Mouse (Mus musculus) large intestine, adult 2 months (tissue): ENCODE results near the gene Cryzl2. TPM values are rescaled to one million over a fixed set of nuclear protein-coding genes. Genes with fewer than 3 reads are reported as not detected.

Experiments
- DNase-seq: peaks from one replicate; pipeline ENCODE4 v3.0.0-alpha.2; 2012; ENCODE audit warnings: low read depth, low spot score
- WGBS: fragments of 180-500 bp; shearing (Covaris S2); methylation state at CpG from one replicate; pipeline ENCODE4 v1.1.7; 2018; 5-methylcytosine and 5-hydroxymethylcytosine counted together
- polyA plus RNA-seq: library from polyadenylated mRNA; depleted of rRNA; stranded (reverse); fragments of >200 nt; gene quantifications from 2 replicates; pipeline ENCODE4 v1.2.3, GENCODE M21; 2012

Gene Cryzl2
- polyA plus RNA-seq, 1 experiment: 4.9 TPM

DNA sequence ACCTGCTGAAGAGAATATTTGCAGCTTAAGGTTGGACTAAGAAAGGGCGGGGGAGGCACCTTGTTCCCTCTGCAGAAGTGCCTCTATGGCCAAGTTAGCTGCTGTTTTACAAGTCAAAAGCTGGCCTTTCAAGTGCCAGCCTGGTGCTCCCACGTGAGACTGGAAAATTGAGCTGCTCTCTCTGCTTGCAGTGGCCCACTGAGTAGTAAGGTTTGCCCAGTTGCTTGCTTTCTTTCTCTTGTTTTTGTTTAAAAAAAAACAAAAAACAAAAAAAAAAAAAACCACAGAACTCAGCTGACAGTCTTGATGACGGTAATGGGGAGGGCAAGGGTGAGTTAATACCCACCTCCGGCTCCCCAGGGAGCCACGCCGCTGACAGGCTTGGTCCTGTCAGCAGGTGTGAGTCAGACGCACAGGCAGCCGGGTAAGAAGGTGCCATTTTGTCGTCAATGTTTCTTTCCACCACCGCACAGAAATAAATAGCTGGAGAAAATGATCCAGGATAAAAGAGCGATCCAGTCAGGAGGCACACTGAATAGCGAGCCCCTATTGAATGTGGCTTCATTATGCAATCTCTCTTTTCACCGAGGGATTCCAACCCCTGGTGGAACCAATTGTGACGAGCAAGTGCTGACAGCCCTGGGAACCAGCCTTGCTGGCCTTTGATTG lies 18.3 kb upstream of the Cryzl2 start:
- WGBS: 34% methylated on average over 14 of the region's 14 CpGs

DNA sequence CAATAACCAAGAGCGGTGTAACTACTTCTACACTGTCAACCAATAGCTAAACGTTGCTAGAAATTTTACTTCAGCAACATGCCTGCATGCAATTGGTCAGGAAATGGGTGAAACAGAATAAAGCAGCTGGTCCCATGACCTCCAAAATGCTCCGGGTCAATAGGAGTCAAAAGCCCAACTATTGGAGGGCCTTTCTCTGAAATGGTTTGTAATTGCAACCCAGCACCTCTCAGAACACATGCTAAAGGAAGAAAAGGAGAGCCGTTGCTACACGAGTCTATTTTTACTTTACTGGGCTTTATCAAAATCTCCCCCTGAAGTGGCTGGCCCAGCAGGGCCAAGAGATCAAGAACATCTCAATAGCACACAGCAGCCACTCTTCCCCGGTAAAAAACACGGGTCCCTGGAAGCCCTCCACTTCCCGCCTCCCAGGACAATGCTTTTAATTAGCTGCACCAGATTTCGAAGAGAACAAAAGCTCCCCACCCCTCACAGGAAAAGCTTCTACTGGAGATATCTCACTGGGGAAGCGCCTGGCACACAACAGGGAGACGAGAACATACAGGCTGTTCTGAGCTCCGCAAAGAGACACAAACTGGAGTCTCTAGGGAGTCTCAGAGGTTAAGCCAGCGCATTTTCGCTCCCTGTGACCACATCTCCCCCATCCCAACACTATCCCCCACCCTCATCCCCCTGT lies 15.2 kb upstream of the Cryzl2 start:
- DNase-seq: no peak
- WGBS: 54% methylated on average over 14 of the region's 14 CpGs

More for the DNA sequence above, 18.3 kb upstream of the Cryzl2 start:
- no peak for DNase-seq

DNA sequence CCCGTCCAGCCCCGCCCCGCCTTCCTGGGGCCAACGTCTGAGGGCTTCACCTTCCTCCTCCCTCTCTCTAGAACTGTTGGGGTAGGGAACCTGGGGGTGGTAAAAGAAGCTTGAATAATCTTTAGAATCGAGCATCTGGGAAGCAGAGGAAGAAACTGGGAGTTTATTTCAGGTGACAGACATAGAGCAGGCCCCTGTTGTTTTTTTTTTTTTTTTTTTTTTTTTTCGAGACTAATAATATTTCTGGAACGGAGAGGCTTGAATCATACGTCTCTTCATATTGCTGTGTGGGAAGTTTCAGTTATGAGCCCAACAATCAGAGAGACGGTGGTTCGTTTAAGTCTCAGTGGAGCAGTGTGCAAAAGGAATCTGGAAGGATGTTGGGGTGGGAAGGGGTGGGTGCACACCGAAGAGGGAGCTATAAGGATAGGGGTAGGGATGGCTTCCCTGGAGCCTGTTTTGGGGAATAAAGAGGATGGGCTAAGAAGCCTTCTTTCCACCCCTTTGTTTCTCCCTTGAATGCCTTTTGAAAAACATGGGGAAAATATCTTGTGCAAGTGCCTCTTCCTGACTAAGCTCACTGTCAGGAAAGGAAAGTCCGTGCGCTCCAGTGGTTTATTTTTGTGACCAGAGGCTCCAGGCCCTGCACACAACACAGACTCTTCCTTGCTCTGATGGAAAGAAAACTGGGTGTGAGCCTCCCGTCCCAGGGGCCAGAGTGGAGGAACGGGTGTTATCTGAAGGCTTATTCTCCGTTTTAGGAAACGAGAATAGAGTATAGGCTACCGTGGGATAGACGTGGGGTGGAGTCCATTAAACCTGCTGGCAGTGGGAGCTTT lies 14.4 kb upstream of the Cryzl2 start:
- WGBS: 43% methylated on average over 19 of the region's 19 CpGs

DNA sequence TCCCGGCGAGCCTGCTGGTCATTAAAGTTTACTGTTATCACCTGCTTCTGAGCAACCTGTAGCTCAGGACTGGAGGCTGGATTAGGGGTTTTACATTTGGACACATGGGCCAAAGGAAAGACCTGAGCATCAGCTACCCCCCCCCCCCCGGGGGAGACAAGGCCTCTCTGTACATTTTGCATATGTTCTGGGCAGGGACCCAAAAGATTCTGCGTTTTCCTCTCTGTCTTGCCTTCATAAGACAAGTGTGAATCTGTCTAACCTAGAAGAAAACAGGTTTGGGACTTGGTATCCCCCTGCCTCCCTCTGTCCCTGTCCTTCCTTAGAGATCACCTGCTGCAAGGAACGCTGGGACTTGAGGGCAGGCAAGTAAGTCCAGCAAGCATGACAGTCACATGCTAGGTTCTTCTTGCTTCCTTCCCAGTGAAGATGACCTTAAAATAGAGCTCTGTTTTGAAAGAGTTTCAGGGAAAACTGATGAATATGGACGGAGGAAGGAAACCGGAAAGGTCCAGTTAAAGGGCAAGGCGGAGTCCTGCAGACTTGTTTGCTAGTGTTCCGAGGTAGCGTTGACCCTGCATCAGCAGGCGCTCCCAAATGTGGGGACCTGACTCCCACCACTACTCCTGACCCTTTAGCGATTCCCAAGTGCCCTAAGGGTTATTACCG lies 13.6 kb upstream of the Cryzl2 start:
- no peak for DNase-seq
- 67% methylated on average over 13 of the region's 13 CpGs for WGBS

More for the DNA sequence above, 14.4 kb upstream of the Cryzl2 start:
- DNase-seq: no peak

DNA sequence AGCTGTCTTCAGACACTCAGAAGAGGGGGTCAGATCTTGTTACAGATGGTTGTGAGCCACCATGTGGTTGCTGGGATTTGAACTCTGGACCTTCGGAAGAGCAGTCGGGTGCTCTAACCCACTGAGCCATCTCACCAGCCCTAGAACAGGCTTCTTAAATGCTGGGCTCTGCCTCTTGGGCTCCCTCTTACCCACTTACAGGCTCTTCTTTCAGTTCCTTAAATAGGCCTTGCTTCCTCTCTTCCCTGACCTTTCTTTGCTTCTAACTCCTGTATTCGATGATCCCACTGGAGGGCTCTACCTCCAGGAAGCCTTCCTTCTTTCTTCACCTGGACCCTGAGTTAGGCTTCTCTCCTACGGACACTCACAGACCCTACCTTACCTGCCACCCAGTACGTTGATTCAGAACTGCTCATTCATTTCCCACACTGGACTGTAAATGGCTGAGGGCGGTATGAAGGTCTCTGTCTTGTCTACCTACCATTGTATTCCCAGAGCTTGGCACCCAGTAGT lies 12.9 kb upstream of the Cryzl2 start:
- DNase-seq: no peak
- WGBS: 90% methylated on average over 6 of the region's 6 CpGs

DNA sequence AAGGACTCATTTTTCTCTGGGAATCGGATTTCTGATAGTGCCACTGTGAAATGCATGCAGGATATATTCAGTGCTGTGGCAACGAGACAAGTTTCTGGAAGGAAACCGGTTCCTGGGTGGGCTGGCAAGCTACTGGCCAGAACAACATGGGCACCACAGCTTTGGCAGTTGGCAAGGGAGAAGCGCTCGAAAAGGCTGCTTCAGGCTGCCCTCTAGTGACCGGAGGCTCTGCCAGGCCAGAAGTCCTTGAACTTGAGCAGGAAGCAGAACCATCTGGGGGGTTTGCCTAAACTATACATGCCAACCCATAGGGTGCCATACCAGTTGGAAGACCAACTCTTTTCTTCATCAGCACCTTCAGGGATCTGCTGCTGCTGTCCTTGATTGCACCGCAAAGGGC lies 12.1 kb upstream of the Cryzl2 start:
- DNase-seq: peak; percentile 22
- WGBS: 56% methylated on average over 7 of the region's 7 CpGs

DNA sequence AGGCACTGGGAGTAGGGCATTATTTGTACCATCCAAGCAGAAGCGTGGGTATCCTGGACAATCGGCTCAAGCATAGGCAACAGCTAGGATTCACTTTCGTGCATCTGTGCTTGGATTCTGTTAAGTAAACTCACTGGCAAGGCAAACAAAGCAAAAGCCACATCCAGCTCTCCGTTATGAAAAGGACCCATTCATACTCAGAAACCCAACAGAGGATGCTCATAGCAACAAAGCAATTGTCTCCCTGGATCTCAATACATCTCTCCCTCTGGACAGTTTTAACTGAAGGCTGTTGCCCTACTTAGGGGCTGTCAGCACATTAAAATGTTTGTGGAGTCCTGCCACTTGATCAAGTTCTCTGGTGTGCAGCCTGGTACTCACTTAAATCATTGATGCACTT lies 11.2 kb upstream of the Cryzl2 start:
- DNase-seq: no peak
- 47% methylated on average over 4 of the region's 4 CpGs for WGBS

DNA sequence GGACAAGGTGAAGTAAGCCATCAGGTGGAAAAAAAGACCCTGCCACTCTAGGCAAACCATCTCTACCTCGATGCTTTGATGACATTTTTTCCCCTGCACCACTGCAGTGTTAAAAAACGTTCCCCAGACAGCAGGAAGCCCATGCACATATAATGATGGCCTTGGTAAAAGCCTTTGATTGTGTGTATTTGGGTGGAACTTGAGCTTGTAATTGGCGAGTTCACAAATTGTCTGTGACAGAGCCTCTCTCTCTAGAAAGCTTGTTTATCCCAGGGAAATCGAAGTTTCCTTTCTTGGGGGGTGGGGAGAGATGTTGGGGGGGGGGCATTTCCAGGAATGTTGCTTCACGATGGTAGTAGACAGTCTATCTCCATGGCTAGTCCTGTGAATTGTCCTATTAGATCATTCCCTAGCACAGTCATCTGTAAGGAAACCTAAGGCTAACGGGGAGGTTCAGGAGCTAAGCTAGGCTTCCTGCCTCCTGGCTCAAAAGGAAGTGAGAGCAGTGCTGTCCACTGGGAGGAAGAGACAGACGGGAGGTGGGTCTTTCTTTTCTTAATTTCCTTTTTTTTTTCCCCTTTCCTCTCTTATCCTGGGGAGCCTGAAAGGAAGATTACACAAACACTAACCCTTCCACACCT lies 10.1 kb upstream of the Cryzl2 start:
- DNase-seq: no peak
- WGBS: 37% methylated on average over 7 of the region's 7 CpGs

DNA sequence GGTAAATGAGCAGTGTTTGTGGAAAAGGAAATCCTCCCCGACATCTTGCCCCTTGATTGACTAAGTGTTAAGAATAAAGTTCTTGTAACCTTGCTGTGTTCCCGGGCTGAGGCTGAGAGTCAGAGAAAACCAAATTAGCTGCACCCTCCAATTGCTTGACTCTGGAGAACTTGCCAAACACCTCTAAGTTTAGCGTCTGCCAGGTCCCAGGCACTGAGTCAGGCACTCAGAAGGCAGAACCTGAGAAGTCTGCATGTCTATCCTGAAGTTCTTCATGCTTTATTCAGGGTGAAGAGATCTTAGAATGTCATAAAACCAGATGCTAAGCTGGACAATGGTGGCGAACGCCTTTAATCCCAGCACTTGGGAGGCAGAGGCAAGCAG lies 9.6 kb upstream of the Cryzl2 start:
- 71% methylated on average over 5 of the region's 5 CpGs for WGBS
- DNase-seq: no peak

DNA sequence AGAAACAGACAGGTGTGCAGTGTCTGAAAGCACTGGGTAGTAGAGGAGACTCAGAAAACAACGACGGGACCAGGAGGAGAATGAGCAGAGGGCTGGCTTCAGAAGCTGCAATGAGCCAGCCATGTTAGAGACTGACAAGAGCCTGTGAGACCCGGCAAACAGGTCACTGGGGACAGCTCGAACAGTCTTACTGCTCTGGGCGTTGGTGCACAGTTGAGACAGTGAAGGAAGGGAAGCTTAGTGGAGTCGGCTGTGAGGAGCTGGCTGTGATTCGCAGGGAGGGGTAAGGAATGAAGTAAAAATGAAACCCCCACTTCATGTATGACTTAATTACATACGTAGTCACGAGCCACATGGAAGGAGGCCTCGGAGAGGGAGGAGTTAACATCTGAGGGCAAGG lies 8.8 kb upstream of the Cryzl2 start:
- no peak for DNase-seq
- 33% methylated on average over 10 of the region's 10 CpGs for WGBS

DNA sequence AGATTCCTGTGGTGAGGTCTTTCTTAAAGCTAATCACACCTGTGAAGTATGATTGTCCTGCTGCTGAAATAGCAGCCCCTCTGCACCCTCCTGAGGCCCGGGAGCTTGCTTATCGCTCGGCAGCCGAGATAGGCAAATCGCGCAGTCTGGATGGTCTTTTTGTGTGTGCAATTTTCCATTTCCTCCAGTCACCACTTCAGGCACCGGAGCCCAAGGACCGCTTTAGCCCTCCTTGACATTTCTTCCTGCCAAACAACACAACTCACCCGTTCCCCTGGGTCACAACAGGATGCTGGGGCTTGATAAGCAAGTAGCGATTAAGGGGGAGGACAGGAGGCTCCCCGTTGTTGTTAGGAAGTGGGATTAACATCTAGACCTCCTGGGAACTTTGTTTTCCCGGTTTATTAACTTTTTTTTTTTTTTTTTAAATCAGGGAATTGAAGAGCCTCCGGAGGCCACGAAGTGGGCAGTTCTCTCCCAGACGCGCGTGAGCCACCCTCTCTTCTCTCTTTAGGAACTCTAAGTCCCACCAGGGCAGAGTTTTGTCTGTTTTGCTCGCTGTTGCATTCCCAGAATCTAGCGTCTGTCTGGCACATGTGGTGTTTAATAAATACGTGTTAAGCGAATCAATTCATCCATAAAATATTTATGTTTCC lies 8.3 kb upstream of the Cryzl2 start:
- 45% methylated on average over 21 of the region's 21 CpGs for WGBS
- no peak for DNase-seq

DNA sequence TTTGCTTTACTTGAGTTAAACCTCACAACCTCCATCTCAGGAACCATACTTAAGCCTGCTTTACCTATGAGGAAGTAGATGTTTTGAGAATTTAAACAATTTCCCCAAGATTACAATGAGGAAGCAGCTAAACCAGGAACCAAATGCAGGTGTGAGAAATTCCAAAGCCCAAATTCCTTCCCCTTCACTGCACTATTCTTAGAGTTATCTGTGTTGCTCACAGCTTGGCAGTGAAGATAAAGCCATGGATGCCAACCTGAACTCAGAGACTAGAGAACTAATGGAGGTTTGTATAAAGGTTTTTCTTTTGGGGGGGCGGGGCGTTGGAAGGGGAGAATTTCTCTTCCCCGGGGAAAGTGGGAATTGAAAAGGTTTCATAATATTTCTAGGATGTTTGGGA lies 6.1 kb upstream of the Cryzl2 start:
- no peak for DNase-seq
- 83% methylated on average over 3 of the region's 3 CpGs for WGBS

DNA sequence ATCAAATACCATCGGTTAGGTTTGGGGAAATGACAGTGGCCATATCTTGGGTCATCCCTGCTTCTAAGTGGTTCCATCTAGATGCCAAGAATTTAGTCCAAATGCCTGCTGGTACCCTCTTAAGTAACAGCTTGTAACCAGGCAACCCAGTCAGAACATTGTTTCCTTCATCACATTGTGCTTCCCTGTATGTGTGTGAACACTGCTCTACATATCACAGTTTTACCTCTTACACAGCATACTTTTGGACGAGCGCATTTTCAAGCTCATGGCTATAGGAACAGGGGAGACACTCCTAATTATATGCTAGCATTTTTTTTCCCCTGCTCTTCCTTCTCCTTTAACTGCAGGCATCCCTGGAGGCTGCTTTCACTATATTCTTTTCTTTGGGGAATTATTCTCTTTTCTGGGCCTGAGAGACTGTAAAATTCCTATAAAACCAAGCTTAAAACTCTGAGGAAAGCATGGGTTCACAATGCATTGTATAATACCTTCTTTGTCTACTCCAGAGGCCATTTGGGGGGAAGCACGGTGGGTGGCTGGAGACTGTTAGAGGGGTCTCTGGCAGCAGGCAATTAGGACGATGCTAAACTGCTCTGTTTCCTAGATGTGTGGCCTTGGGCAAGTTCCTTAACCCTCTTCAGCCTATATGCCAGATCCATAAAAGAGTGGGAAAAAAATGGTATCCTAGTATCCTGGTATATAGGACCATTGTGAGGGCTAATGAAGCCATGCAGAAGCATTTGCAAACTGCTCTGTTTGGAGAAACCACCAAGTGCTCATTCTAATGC lies 5.4 kb upstream of the Cryzl2 start:
- 82% methylated on average over 5 of the region's 5 CpGs for WGBS
- DNase-seq: no peak

DNA sequence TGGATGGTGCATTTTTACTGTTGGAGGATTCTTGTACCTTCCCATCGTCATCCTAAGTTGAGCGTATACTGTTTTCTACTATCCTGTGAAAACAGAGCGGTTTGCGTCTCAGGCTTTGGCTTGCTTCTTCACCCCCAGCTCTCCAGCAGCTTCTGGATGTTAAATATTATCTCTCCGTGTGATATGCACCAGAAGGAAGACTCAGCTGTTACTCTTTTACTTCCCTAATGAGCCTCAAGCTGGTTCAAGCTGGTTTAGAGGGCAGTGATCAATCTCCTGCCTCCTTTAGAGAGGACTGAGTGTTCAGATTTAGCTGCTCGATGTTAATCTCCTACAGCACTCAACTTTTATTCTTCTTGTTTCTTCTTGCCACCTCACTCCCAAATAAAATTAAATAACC lies 3.5 kb upstream of the Cryzl2 start:
- 75% methylated on average over 6 of the region's 6 CpGs for WGBS
- no peak for DNase-seq

DNA sequence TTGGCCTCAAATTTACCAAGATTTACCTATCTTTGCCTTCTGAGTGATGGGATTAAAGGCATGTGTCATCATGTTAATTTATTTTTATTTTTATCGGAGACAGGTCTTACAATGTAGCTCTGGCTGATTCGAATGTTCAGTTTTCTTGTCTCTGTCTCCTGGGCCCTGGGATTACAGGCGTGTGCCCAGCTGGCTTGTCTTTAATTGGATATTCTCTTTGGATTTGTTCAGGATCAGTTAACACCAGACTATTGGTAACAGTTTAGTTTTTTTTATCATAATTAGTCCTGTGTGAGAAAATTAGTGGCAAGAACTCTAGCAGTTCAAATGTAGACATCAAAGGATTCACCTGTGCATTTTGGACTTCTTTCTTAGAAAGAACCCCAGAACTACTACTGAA lies 588 bp upstream of the Cryzl2 start:
- 93% methylated on average over 3 of the region's 3 CpGs for WGBS
- DNase-seq: no peak

DNA sequence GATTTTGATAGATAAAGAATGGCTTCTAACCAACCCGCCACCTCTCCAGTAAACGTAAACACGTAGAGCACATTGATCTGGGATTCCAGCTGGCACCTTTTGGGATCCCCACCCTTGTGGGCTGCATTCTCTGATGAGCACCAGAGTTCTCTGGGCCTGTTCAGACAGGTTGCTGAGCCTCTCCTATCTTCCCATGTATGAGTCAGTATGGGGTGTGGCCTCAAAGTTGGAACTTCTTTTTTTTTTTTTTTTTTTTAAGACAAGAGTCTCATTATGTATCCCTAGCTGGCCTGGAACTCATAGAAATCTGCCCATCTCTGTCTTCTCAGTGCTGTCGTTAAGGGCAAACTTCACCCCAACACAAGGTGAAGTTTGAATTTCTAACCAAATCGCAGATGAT lies 1.5 kb downstream of the Cryzl2 start:
- WGBS: 84% methylated on average over 5 of the region's 5 CpGs
- DNase-seq: no peak

DNA sequence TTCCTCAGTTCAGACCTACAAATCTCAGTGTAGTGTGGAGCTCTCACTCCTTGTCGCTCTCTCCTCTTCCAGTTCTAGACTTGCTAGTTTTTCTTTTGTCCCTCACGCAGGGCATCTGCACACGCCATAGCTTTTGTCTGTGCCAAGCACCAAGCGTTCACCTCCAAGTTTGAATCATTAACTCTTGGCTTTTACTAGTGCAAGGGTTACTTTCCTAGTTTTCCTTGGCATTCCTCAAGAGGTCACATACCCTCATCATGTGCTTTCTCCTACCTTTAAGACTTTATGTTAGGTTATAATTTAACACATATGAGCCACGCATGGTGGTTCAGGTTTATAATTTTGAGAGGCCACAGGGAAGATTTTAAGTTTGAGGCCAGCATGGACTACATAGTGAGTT lies 2.9 kb downstream of the Cryzl2 start:
- 90% methylated on average over 5 of the region's 5 CpGs for WGBS
- no peak for DNase-seq

DNA sequence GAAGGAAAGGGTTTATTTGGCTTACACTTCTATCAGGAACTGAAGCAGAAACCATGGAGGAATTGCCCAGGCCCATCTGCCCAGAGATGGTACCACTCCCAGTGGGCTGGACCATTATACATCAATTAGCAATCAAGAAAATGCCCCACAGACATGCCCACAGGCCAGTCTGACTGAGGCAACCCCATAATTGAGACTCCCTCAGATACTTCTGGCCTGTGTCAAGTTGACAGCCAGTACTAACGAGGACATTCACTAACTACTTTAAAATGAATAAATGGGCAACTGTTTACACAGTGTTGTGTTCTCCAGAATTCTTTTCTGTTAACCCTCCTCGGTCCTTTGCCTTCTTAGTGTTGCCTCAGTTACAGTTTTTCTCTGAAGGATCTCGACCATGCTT lies 4.0 kb downstream of the Cryzl2 start:
- no peak for DNase-seq
- WGBS: 69% methylated on average over 3 of the region's 3 CpGs
